ENCODE assay signal across 13 mouse cellular contexts in genomic region chr12:83309031-83309804, GRCm38 (mm10).
DNase-seq lines count a peak whose midpoint lies in the region; ATAC-seq and TF ChIP-seq lines count a peak whose summit lies in the region.
"Had no signal": no experiment of that assay in that cellular context is flagged by ENCODE, and none has a peak within 500 bp of the region (broad histone marks: within the 10 kb centered on the region; RNA-seq: fewer than 3 reads in every experiment).

No protein-coding gene starts in this region.

- no peaks in the 10 kb centered on the region; the same call in 1 of the 2 replicates for H3K27me3 ChIP-seq in hindbrain, embryonic 10.5 days (ENCODE audit: insufficient read depth, poor library complexity, severe bottlenecking)
- no peaks in the 10 kb centered on the region for H3K27me3 ChIP-seq in hindbrain, embryonic 11.5 days (ENCODE audit: control insufficient read depth, insufficient read depth, low read length)
- H3K27me3 ChIP-seq in G1E (ENCODE audit: insufficient read depth, low read length): no peaks in the 10 kb centered on the region
- H3K27me3 ChIP-seq: forebrain, embryonic 13.5 days; midbrain, embryonic 12.5 days; neural tube, embryonic 12.5 days had no signal

- DNase-seq in hindbrain, embryonic 10.5 days (ENCODE audit: low spot score): no peak
- DNase-seq in hindbrain, embryonic 11.5 days (ENCODE audit: low spot score): no peak
- DNase-seq in G1E (ENCODE audit: low spot score): peak; percentile 55
- no peak for DNase-seq in cerebellum, postnatal 4 days (ENCODE audit: low spot score in 2 of 2)
- no peak for DNase-seq in urinary bladder, postnatal 10 days (ENCODE audit: low spot score)
- no peak for DNase-seq in kidney, adult 11 months
- DNase-seq: gastrocnemius, postnatal 25 days; kidney, adult 9 months had no signal

- H3K9me3 ChIP-seq in hindbrain, embryonic 10.5 days: no peaks in the 10 kb centered on the region
- no peaks in the 10 kb centered on the region for H3K9me3 ChIP-seq in hindbrain, embryonic 11.5 days (ENCODE audit: control insufficient read depth, low read length)
- no peaks in the 10 kb centered on the region for H3K9me3 ChIP-seq in G1E (replicated peaks)
- H3K9me3 ChIP-seq: forebrain, embryonic 13.5 days; midbrain, embryonic 12.5 days; neural tube, embryonic 12.5 days had no signal

- no peak overlapping the region for H3K4me3 ChIP-seq in hindbrain, embryonic 10.5 days
- H3K4me3 ChIP-seq in hindbrain, embryonic 11.5 days (ENCODE audit: low read depth, low read length): no peak overlapping the region
- H3K4me3 ChIP-seq in G1E (ENCODE audit: low read depth, low read length): peak overlapping the region; percentile 4; the same call in 1 of the 2 replicates
- H3K4me3 ChIP-seq: forebrain, embryonic 13.5 days; midbrain, embryonic 12.5 days; neural tube, embryonic 12.5 days had no signal

- H3K4me1 ChIP-seq in hindbrain, embryonic 10.5 days (replicated peaks): peaks cover 28% of the 10 kb centered on the region
- no peaks in the 10 kb centered on the region for H3K4me1 ChIP-seq in hindbrain, embryonic 11.5 days (replicated peaks; ENCODE audit: control insufficient read depth, insufficient read depth, low read length)
- H3K4me1 ChIP-seq in G1E (ENCODE audit: insufficient read depth, low read depth, low read length): peaks cover 15% of the 10 kb centered on the region
- H3K4me1 ChIP-seq: forebrain, embryonic 13.5 days; midbrain, embryonic 12.5 days had no signal

- whole genome bisulfite sequencing in hindbrain, embryonic 10.5 days: 81% methylated on average over 11 of the region's 11 CpGs
- 84% methylated on average over 11 of the region's 11 CpGs for WGBS in hindbrain, embryonic 11.5 days

- TF ChIP-seq CTCF in G1E (IDR thresholded peaks at IDR 0.05; ENCODE audit: low read depth, low read length): no peak

- no peak overlapping the region for H3K9ac ChIP-seq in hindbrain, embryonic 11.5 days (ENCODE audit: low read depth, low read length)
- H3K9ac ChIP-seq: forebrain, embryonic 13.5 days; midbrain, embryonic 12.5 days; neural tube, embryonic 12.5 days had no signal

- ATAC-seq in hindbrain, embryonic 11.5 days (ENCODE audit: low FRiP score): no peak
- ATAC-seq in G1E (ENCODE audit: extremely low read depth, insufficient number of reproducible peaks, low FRiP score, poor library complexity, severe bottlenecking): peak; percentile 28; the same call in 1 of the 2 replicates
- peak; percentile 89 for ATAC-seq in common myeloid progenitor, adult 5-6 weeks (replicated peaks; ENCODE audit: low read depth, poor library complexity, severe bottlenecking)
- 0 out of 2 replicates have a peak, but pooled peaks have one; percentile 15 for ATAC-seq in megakaryocyte, adult 5-6 weeks (ENCODE audit: poor library complexity, severe bottlenecking)
- ATAC-seq: forebrain, embryonic 13.5 days had no signal

- H3K27ac ChIP-seq in hindbrain, embryonic 10.5 days: 0 out of 2 replicates have a peak overlapping the region, but pooled peaks have one; percentile 54
- H3K27ac ChIP-seq in hindbrain, embryonic 11.5 days (ENCODE audit: low read depth, low read length): no peak overlapping the region
- H3K27ac ChIP-seq: forebrain, embryonic 13.5 days; midbrain, embryonic 12.5 days; neural tube, embryonic 12.5 days had no signal

- H3K4me2 ChIP-seq in hindbrain, embryonic 11.5 days (replicated peaks; ENCODE audit: low read depth, low read length): no peak overlapping the region
- H3K4me2 ChIP-seq: forebrain, embryonic 13.5 days; midbrain, embryonic 12.5 days; neural tube, embryonic 12.5 days had no signal

- no peaks in the 10 kb centered on the region for H3K36me3 ChIP-seq in hindbrain, embryonic 10.5 days
- H3K36me3 ChIP-seq in hindbrain, embryonic 11.5 days (ENCODE audit: control insufficient read depth, insufficient read depth, low read length): no peaks in the 10 kb centered on the region
- H3K36me3 ChIP-seq in G1E (replicated peaks): peaks cover 7% of the 10 kb centered on the region
- H3K36me3 ChIP-seq: midbrain, embryonic 12.5 days; neural tube, embryonic 12.5 days had no signal
